Mouse (Mus musculus): ENCODE results near the gene Klk12. TPM values are rescaled to one million over a fixed set of nuclear protein-coding genes. Genes with fewer than 3 reads are reported as not detected.

Klk12 gene
- total RNA-seq, 1 experiment from 2014 or later = not detected

DNA sequence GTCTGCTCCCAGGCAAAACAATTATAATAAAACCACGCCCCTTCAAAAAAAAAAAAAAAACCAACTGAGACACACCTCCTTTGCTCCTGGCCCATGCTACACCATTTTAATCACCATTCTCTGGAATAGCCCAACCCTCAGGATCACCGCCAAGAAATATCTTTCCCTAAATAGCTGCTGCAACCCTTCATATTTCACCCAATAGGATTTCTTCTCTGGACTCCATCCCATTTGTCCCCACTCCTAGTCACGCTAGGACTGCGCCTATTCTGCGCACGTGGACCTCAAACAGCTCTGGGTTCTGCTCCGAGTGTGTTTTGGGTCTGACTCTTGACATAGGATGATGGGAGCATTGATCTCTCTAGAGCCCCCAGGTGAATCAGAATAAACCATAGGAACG, 27.7 kb downstream of the Klk12 start:
- no peak for DNase-seq

DNA sequence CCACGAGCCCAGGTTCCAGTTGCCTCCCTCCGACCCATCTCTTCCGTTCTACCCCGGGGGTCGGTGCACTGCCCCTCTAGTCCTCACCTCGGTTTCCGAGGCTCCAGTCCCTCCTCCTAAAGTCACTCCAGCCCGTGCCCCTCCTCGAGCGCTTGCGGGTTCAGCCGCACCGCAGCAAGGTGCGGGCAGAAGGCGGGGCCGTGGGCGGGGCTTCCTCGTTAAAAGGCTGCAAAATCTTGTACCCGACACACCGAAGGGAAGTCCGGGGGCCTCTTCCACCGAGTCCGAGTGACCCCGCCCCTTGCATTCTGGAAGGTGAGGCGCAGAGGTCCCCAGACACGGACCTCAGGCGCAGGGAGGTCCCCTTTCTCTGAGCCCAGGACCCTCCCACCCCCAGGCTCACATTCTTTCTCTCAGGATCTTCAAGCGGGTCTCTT, 28.7 kb downstream of the Klk12 start, which contains the start of gene Klk8:
Gene Klk8, plus strand, starts transcription at position 245 of the 437 bp plus-strand sequence.
- peak; percentile 23 for DNase-seq

DNA sequence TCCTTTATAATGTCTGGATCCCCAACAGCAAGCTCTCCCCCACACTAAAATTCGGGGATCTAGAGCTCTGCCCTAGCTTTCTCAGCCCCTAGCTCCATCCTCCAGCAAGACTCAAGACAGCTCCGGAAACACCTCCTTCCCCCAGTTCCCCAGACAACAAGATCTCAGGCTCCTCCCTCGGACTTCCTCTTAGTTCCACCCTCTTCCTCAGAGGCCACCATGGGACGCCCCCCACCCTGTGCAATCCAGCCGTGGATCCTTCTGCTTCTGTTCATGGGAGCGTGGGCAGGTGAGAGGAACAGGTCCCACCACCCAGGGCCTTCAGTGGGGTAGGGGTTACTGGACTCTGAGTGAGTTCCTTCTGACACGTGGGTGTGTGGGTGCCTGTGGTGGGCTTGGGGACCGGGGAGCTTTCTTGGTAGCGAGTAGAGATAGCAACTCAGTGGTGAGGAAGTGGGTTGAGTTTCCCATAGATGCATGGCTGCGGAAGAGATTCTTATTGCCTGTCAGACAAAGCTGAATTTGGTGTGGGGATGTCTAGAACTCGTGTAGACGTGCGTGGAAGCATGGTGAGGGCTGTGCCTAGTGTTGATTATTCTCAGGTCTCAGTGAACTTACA, 29.3 kb downstream of the Klk12 start:
- DNase-seq = no peak

- DNase-seq = no peak
Observed at GRCm38 (mm10) chr7:43799876-43800275, 31.2 kb downstream of the Klk12 start.

DNA sequence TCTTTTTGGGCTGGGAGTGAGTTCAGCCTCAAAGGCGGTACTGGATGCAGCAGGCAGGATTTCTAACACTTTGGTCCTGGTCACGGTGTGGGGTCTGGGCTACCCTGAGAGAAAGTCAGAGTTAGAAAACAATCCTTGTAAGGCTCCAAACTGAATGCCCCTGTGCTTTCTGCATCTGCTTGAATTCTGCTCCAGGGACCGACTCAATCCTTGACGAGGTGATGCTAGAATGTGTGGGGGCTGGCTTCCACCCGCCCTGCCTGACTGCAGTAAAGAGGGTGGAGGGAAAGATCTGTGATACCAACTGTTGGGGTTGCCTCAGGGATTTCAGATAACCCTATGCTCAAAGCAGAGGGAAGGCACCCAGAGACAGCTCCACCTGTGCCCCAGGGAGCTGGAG, 42.3 kb downstream of the Klk12 start, which contains the start of gene Klk7:
Gene Klk7, plus strand, starts transcription at position 301 of the 400 bp plus-strand sequence.
- no peak for DNase-seq

- no peak for DNase-seq
Observed at GRCm38 (mm10) chr7:43815211-43815610, 46.5 kb downstream of the Klk12 start.

DNA sequence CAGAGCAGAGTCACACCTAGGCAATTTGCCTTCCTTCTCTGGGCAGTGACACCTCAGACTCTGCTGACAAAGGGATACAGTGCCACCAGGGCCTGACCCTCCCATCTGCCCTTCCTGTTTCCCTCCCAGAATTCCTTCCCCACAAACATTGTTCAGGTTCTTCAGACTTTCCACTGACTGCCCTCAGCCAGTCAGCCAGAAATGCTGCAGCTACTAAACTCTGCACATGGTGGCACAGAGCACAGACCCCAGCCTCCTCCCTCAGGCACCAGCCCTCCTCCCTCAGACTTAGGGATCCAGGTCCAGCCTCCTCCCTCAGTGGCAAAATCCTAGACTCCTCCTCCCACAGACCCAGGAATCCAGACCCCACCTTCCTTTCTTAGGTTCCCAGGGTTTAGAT, 48.0 kb downstream of the Klk12 start:
- no peak for DNase-seq

GRCm38 (mm10) chr7:43821581-43821980, 52.9 kb downstream of the Klk12 start:
- no peak for DNase-seq

Other genes starting within 250 kb of the Klk12 start
- gene Cd33, start 224.5 kb upstream of the Klk12 start, total RNA-seq (2021) = 2.7 and 5.3 TPM in 2 replicates
- gene Zfp658, start 206.6 kb upstream of the Klk12 start, total RNA-seq (2021) = 2.2 and 3.2 TPM in 2 replicates
- 11.9 and 16.9 TPM in 2 replicates for gene Zfp719, start 189.3 kb upstream of the Klk12 start, total RNA-seq (2021)
- gene Zfp819, start 161.7 kb upstream of the Klk12 start, total RNA-seq (2021) = not detected in 2 replicates
- 0.22 TPM in 1 of 2 replicates, not detected in the other for gene Ceacam18, start 134.2 kb upstream of the Klk12 start, total RNA-seq (2021)
- gene Siglece, start 108.7 kb upstream of the Klk12 start, total RNA-seq (2021) = 1.1 and 1.4 TPM in 2 replicates
- 9.3 and 10.1 TPM in 2 replicates for gene Ctu1, start 96.9 kb upstream of the Klk12 start, total RNA-seq (2021)
- not detected in 2 replicates for gene Klk14, start 78.5 kb upstream of the Klk12 start, total RNA-seq (2021)
- not detected in 2 replicates for gene Klk13, start 56.3 kb upstream of the Klk12 start, total RNA-seq (2021)
- not detected in 2 replicates for gene Klk11, start 5.7 kb downstream of the Klk12 start, total RNA-seq (2021)
- 0.26 TPM in 1 of 2 replicates, not detected in the other for gene Klk10, start 12.1 kb downstream of the Klk12 start, total RNA-seq (2021)
- gene Klk9, start 23.0 kb downstream of the Klk12 start, total RNA-seq (2021) = not detected in 2 replicates
- gene Klk8, start 28.7 kb downstream of the Klk12 start, total RNA-seq (2021) = 5.0 and 7.3 TPM in 2 replicates
- not detected in 2 replicates for gene Klk7, start 42.4 kb downstream of the Klk12 start, total RNA-seq (2021)
- not detected in 2 replicates for gene Klk6, start 55.6 kb downstream of the Klk12 start, total RNA-seq (2021)
- not detected in 2 replicates for gene Klk5, start 73.1 kb downstream of the Klk12 start, total RNA-seq (2021)
- gene Klk4, start 112.3 kb downstream of the Klk12 start, total RNA-seq (2021) = not detected in 2 replicates
- not detected in 2 replicates for gene Klk15, start 164.8 kb downstream of the Klk12 start, total RNA-seq (2021)
- not detected in 2 replicates for gene Klk1b8, start 181.8 kb downstream of the Klk12 start, total RNA-seq (2021)
- gene Klk1b1, start 197.9 kb downstream of the Klk12 start, total RNA-seq (2021) = not detected in 2 replicates
- gene Klk1b9, start 207.2 kb downstream of the Klk12 start, total RNA-seq (2021) = not detected in 2 replicates
- not detected in 2 replicates for gene Klk1b11, start 227.0 kb downstream of the Klk12 start, total RNA-seq (2021)
- gene Klk1b26, start 243.3 kb downstream of the Klk12 start, total RNA-seq (2021) = not detected in 2 replicates